In genomic region chr11:43633658-43634401, GRCm38 (mm10) we compare ENCODE assay signal across 10 mouse cellular contexts. TPM values are rescaled to one million over a fixed set of nuclear protein-coding genes. Genes with fewer than 3 reads are reported as not detected.
DNase-seq lines count a peak whose midpoint lies in the region; ATAC-seq and TF ChIP-seq lines count a peak whose summit lies in the region.
"Had no signal": no experiment of that assay in that cellular context is flagged by ENCODE, and none has a peak within 500 bp of the region (broad histone marks: within the 10 kb centered on the region; RNA-seq: fewer than 3 reads in every experiment).

No protein-coding gene starts in this region.

- intact Hi-C loops in gastrocnemius, postnatal 14 days (cut with DNase I; ENCODE audit: low total_unique reads), result no loop called here
- intact Hi-C loops in left cerebral cortex, postnatal 10 days (cut with DNase I), result no loop called here

- peak overlapping the region; percentile 93 for H3K27ac ChIP-seq in ES-Bruce4 (ENCODE audit: insufficient read depth, low read length)
- peak overlapping the region; percentile 46 for H3K27ac ChIP-seq in hindbrain, embryonic 15.5 days (replicated peaks)

- WGBS in hindbrain, embryonic 15.5 days, result 19% methylated on average over 19 of the region's 19 CpGs

- H3K9me3 ChIP-seq in ES-Bruce4 (replicated peaks; ENCODE audit: control insufficient read depth, insufficient read depth, low read length, poor library complexity, severe bottlenecking), result peaks cover 7% of the 10 kb centered on the region
- no peaks in the 10 kb centered on the region for H3K9me3 ChIP-seq in hindbrain, embryonic 15.5 days

- ATAC-seq in hindbrain, embryonic 15.5 days (ENCODE audit: low FRiP score, low read depth), result peak; percentile 57; the same call in 1 of the 2 replicates

- peak overlapping the region; percentile 49 for H3K4me3 ChIP-seq in ES-Bruce4 (ENCODE audit: low read depth, low read length)
- H3K4me3 ChIP-seq in hindbrain, embryonic 15.5 days, result no peak overlapping the region

- H3K4me1 ChIP-seq in ES-Bruce4 (ENCODE audit: control insufficient read depth, insufficient read depth, low read length), result peaks cover 4% of the 10 kb centered on the region
- H3K4me1 ChIP-seq in hindbrain, embryonic 15.5 days (replicated peaks), result peaks cover 9% of the 10 kb centered on the region

- peak; percentile 85 for DNase-seq in embryo, embryonic 10 days (ENCODE audit: low spot score)
- DNase-seq in gastrocnemius, postnatal 14 days, result peak; percentile 67
- peak; percentile 56 to 90 for DNase-seq in left cerebral cortex, postnatal 10 days (ENCODE audit: extremely low spot score in 1 of 2, low spot score in 2 of 2)
- DNase-seq in lung, postnatal 4 days, result peak; percentile 78 to 86
- DNase-seq in right cerebral cortex, adult 18-20 months, result peak; percentile 64
- no peak for DNase-seq in adipocyte (ENCODE audit: low spot score)

- peak overlapping the region; percentile 41 for H3K9ac ChIP-seq in ES-Bruce4 (ENCODE audit: low read depth, poor library complexity, severe bottlenecking)
- peak overlapping the region; percentile 10; the same call in 1 of the 2 replicates for H3K9ac ChIP-seq in hindbrain, embryonic 15.5 days

- H3K4me2 ChIP-seq in hindbrain, embryonic 15.5 days, result peak overlapping the region; percentile 27

- TF ChIP-seq EP300 in ES-Bruce4 (IDR thresholded peaks at IDR 0.05; ENCODE audit: insufficient read depth, low read depth, low read length), result peak; percentile 70; the same call in 1 of the 2 replicates

- no peak for TF ChIP-seq CTCF in ES-Bruce4 (IDR thresholded peaks at IDR 0.05; ENCODE audit: low read depth, low read length)

- TF ChIP-seq POLR2A in ES-Bruce4 (IDR thresholded peaks at IDR 0.05; ENCODE audit: insufficient read depth, low read length), result no peak

- H3K36me3 ChIP-seq in ES-Bruce4 (ENCODE audit: control insufficient read depth, insufficient read depth, low read length, poor library complexity, severe bottlenecking), result no peaks in the 10 kb centered on the region
- no peaks in the 10 kb centered on the region for H3K36me3 ChIP-seq in hindbrain, embryonic 15.5 days

- H3K27me3 ChIP-seq in ES-Bruce4 (ENCODE audit: control insufficient read depth, insufficient read depth, low read length, poor library complexity, severe bottlenecking), result no peaks in the 10 kb centered on the region
- no peaks in the 10 kb centered on the region for H3K27me3 ChIP-seq in hindbrain, embryonic 15.5 days
- H3K27me3 ChIP-seq: CH12.LX had no signal

RNA-seq across cellular contexts. Expression of gene Fabp6, which starts 32.5 kb away (rescaled TPM):
- not detected in 2 replicates for polyA plus RNA-seq in ES-Bruce4 (2011; ENCODE audit: insufficient read depth, insufficient read length, low read depth, missing spikeins)
- not detected for total RNA-seq in gastrocnemius, postnatal 14 days (2021)
- polyA plus RNA-seq in hindbrain, embryonic 15.5 days (2015; fragmentation: Nextera tagmentation; extraction: Ambion mirVana), result not detected in 2 replicates
- not detected for total RNA-seq in left cerebral cortex, postnatal 10 days (2021)
- total RNA-seq: CH12.LX had no signal
- polyA plus RNA-seq: frontal cortex, adult 2 months had no signal

RNA-seq across cellular contexts. Expression of gene 4933415A04Rik, which starts 47.0 kb away (rescaled TPM):
- polyA plus RNA-seq in ES-Bruce4 (2011; ENCODE audit: insufficient read depth, insufficient read length, low read depth, missing spikeins), result 0.99 and 1.2 TPM in 2 replicates
- total RNA-seq in gastrocnemius, postnatal 14 days (2021), result under 1 TPM; 0.10 to 0.16 TPM
- 3.4 and 3.8 TPM in 2 replicates for polyA plus RNA-seq in hindbrain, embryonic 15.5 days (2015; fragmentation: Nextera tagmentation; extraction: Ambion mirVana)
- total RNA-seq in left cerebral cortex, postnatal 10 days (2021), result 1 to 10 TPM; 1.6 TPM
- total RNA-seq: CH12.LX had no signal

RNA-seq across cellular contexts. Expression of gene Pwwp2a, which starts 48.0 kb away (rescaled TPM):
- 87.5 and 88.6 TPM in 2 replicates for polyA plus RNA-seq in ES-Bruce4 (2011; ENCODE audit: insufficient read depth, insufficient read length, low read depth, missing spikeins)
- total RNA-seq in gastrocnemius, postnatal 14 days (2021), result 10 to 100 TPM; 14.6 to 15.6 TPM
- polyA plus RNA-seq in hindbrain, embryonic 15.5 days (2015; fragmentation: Nextera tagmentation; extraction: Ambion mirVana), result 26.8 and 31.5 TPM in 2 replicates
- total RNA-seq in left cerebral cortex, postnatal 10 days (2021), result 10 to 100 TPM; 59.1 to 59.3 TPM
